Mouse (Mus musculus): ENCODE measurements at regions not wholly inside any gene's neighbourhood (a gene's known extent, or its start where the extent isn't known, plus 50 kb on each side); places are given as distances from the start of the nearest gene placed in this dataset.

DNA sequence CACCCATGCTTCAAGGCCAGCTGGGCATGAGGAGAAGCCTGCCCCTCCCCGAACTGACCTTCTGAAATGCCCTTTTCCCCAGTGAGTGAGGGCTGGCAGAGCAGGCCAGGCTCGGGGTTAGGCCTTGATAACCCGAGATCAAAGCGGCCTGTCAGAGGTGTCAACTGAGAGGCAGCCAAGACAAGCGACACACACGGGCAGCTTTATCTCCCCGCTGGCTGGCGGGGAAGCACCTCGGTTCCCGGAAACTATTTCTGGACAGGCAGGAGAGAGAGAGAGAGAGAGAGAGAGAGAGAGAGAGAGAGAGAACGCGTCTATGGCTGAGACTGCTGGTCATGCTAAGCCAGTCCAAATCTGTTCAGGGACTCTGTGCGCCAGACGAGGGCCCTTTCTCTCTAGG, 95.3 kb upstream of the Tbx3 start:
- TF ChIP-seq POLR2A (IDR thresholded peaks at IDR 0.05; ENCODE audit: control insufficient read depth, low read depth, low read length) (no peak), CTCF (IDR thresholded peaks at IDR 0.05; ENCODE audit: control insufficient read depth, insufficient read depth, insufficient replicate concordance, low read depth, low read length) (no peak)
- Histone ChIP-seq H3K4me1 (ENCODE audit: control insufficient read depth, insufficient read depth, low read length) (peaks cover 3% of the 10 kb centered on the region; the same call in 1 of the 2 replicates), H3K4me3 (ENCODE audit: control insufficient read depth, low read depth, low read length) (no peak overlapping the region), H3K27ac (ENCODE audit: control insufficient read depth, insufficient read depth, low read depth, low read length) (no peak overlapping the region), H3K36me3 (ENCODE audit: control insufficient read depth, insufficient read depth, low read length) (no peaks in the 10 kb centered on the region), H3K27me3 (ENCODE audit: control insufficient read depth, insufficient read depth, low read length) (no peaks in the 10 kb centered on the region)

DNA sequence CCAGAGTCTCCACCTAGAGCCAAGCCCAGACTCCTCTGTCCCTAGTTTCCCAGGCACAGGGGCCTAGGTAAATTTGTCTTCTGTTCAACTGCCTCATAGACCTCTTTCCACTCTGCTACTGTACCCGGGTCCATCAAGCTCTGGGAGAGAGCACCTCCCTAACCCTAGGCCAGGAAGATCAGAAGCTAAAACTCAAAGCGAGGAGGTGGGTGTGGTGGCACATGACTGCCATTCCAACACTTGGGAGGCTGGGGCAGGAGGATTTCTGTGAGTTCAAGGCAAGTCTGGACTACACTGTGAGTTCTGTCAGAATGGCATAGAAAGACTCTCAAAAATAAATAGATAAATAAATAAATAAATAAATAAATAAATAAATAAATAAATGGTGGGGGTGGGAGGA, 91.2 kb upstream of the Tbx3 start:
- H3K27me3 ChIP-seq (ENCODE audit: control insufficient read depth, insufficient read depth, low read length): no peaks in the 10 kb centered on the region
- H3K4me3 ChIP-seq (ENCODE audit: control insufficient read depth, low read depth, low read length): no peak overlapping the region
- H3K36me3 ChIP-seq (ENCODE audit: control insufficient read depth, insufficient read depth, low read length): no peaks in the 10 kb centered on the region
- no peak overlapping the region for H3K27ac ChIP-seq (ENCODE audit: control insufficient read depth, insufficient read depth, low read depth, low read length)
- no peak for TF ChIP-seq CTCF (IDR thresholded peaks at IDR 0.05; ENCODE audit: control insufficient read depth, insufficient read depth, insufficient replicate concordance, low read depth, low read length)
- TF ChIP-seq POLR2A (IDR thresholded peaks at IDR 0.05; ENCODE audit: control insufficient read depth, low read depth, low read length): no peak
- H3K4me1 ChIP-seq (ENCODE audit: control insufficient read depth, insufficient read depth, low read length): peaks cover 3% of the 10 kb centered on the region; the same call in 1 of the 2 replicates

DNA sequence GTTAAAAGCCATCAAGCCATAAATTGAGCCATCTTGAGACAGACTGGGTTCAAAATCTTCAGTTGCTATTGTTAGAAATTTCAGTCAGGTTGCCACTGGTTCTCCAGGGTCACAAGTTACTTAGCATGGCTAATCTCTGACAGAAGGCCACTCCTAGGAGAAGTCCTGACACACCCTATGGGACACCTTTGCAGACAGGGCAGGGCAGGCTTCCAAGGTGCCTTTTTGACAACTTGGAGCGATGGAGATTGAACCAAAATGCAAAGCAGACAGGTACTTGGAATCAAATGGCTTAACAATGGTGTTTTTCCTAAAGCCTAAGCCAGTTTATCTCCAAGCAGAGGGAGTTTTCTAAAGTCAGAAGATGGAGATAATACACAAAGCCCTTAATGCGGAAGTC, 90.7 kb upstream of the Tbx3 start:
- Histone ChIP-seq H3K4me3 (ENCODE audit: control insufficient read depth, low read depth, low read length) (no peak overlapping the region), H3K27ac (ENCODE audit: control insufficient read depth, insufficient read depth, low read depth, low read length) (no peak overlapping the region)
- TF ChIP-seq POLR2A (IDR thresholded peaks at IDR 0.05; ENCODE audit: control insufficient read depth, low read depth, low read length) (no peak), CTCF (IDR thresholded peaks at IDR 0.05; ENCODE audit: control insufficient read depth, insufficient read depth, insufficient replicate concordance, low read depth, low read length) (no peak)

DNA sequence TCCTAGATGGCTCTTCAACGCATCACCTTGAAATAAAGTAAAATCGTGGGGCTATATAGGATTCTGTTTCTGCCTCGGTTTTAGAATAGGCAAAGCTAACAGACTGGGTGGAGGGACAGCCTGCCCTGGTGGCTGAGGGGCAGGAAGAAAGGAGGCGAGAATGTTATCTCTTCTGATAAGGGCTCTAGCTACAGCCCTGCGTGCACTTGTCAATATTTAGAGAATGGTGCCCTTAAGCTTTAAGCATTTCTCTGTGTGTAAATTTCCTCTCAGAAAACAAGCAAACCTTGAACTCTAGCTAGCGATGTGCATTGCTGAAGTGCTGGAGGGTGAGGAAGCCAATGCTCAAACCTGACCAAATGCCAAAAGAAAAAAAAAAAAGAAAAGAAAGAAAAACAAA, 90.1 kb upstream of the Tbx3 start:
- H3K27ac ChIP-seq (ENCODE audit: control insufficient read depth, insufficient read depth, low read depth, low read length): no peak overlapping the region
- TF ChIP-seq POLR2A (IDR thresholded peaks at IDR 0.05; ENCODE audit: control insufficient read depth, low read depth, low read length) (no peak), CTCF (IDR thresholded peaks at IDR 0.05; ENCODE audit: control insufficient read depth, insufficient read depth, insufficient replicate concordance, low read depth, low read length) (no peak)
- no peak overlapping the region for H3K4me3 ChIP-seq (ENCODE audit: control insufficient read depth, low read depth, low read length)

More for the DNA sequence above, 90.7 kb upstream of the Tbx3 start:
- Histone ChIP-seq H3K36me3 (ENCODE audit: control insufficient read depth, insufficient read depth, low read length) (no peaks in the 10 kb centered on the region), H3K27me3 (ENCODE audit: control insufficient read depth, insufficient read depth, low read length) (no peaks in the 10 kb centered on the region), H3K4me1 (ENCODE audit: control insufficient read depth, insufficient read depth, low read length) (peaks cover 3% of the 10 kb centered on the region; the same call in 1 of the 2 replicates)

DNA sequence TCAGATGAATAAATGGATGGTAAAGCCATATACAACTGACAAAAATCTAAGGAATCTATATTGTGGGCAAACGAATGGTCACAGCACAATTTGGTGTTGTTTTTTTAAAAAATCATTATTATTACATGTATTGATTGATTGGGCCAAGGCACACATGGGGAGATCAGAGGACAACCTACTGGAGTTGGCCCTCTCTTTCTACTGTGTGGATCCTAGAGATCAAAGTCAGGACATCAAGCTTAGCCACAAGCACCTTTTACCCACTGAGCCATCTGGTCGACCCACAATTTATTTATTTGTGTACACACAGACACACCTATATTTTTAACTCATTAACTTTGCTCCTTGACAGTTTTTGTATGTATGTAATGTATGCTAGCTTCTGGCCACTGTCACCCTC, 89.7 kb upstream of the Tbx3 start:
- H3K4me1 ChIP-seq (ENCODE audit: control insufficient read depth, insufficient read depth, low read length): no peaks in the 10 kb centered on the region
- no peak overlapping the region for H3K4me3 ChIP-seq (ENCODE audit: control insufficient read depth, low read depth, low read length)
- H3K27me3 ChIP-seq (ENCODE audit: control insufficient read depth, insufficient read depth, low read length): no peaks in the 10 kb centered on the region
- no peak overlapping the region for H3K27ac ChIP-seq (ENCODE audit: control insufficient read depth, insufficient read depth, low read depth, low read length)
- no peaks in the 10 kb centered on the region for H3K36me3 ChIP-seq (ENCODE audit: control insufficient read depth, insufficient read depth, low read length)
- TF ChIP-seq POLR2A (IDR thresholded peaks at IDR 0.05; ENCODE audit: control insufficient read depth, low read depth, low read length) (no peak), CTCF (IDR thresholded peaks at IDR 0.05; ENCODE audit: control insufficient read depth, insufficient read depth, insufficient replicate concordance, low read depth, low read length) (no peak)

More for the DNA sequence above, 90.1 kb upstream of the Tbx3 start:
- Histone ChIP-seq H3K4me1 (ENCODE audit: control insufficient read depth, insufficient read depth, low read length) (no peaks in the 10 kb centered on the region), H3K36me3 (ENCODE audit: control insufficient read depth, insufficient read depth, low read length) (no peaks in the 10 kb centered on the region), H3K27me3 (ENCODE audit: control insufficient read depth, insufficient read depth, low read length) (no peaks in the 10 kb centered on the region)

DNA sequence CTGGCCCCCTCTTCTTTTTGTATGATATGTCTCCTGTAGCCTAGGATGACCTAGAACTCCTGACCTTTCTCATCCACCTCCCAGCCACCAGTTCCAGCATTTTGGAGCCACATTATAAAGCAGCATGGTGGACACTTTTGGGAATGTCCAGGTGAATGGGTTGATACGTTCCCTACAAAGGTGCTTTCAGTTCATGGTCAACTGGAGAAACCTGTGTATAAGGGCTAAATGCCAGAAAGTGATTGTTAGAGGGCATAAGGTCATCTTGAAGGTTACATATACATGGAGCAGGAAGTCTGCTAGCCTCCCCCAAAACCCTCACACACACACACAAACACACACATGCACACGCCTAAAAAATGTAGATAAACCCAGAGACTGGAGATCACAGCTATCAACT, 86.1 kb upstream of the Tbx3 start:
- TF ChIP-seq CTCF (IDR thresholded peaks at IDR 0.05; ENCODE audit: control insufficient read depth, insufficient read depth, insufficient replicate concordance, low read depth, low read length) (no peak), POLR2A (IDR thresholded peaks at IDR 0.05; ENCODE audit: control insufficient read depth, low read depth, low read length) (no peak)
- no peaks in the 10 kb centered on the region for H3K4me1 ChIP-seq (ENCODE audit: control insufficient read depth, insufficient read depth, low read length)
- no peak overlapping the region for H3K4me3 ChIP-seq (ENCODE audit: control insufficient read depth, low read depth, low read length)
- H3K27ac ChIP-seq (ENCODE audit: control insufficient read depth, insufficient read depth, low read depth, low read length): no peak overlapping the region
- no peaks in the 10 kb centered on the region for H3K27me3 ChIP-seq (ENCODE audit: control insufficient read depth, insufficient read depth, low read length)
- no peaks in the 10 kb centered on the region for H3K36me3 ChIP-seq (ENCODE audit: control insufficient read depth, insufficient read depth, low read length)

DNA sequence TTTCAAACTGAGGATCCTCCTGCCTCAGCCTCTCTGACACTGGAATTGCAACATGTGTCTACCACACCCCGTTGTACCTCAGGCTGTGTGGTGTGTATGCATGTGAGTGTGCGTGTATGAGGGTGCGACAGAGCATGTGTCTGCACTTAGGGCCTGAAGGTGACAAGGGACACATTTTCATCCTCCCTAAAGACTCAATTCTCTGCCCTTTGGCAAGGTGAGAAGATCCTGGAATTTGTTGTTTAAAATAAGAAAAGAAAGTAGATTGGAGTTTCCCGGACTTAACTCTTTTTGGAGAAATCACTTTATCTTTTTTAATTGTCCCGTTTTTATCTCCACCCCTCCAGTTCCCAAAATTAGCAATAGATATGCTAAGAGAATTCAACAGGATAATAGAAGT, 85.6 kb upstream of the Tbx3 start:
- H3K4me3 ChIP-seq (ENCODE audit: control insufficient read depth, low read depth, low read length): no peak overlapping the region
- H3K36me3 ChIP-seq (ENCODE audit: control insufficient read depth, insufficient read depth, low read length): no peaks in the 10 kb centered on the region
- no peaks in the 10 kb centered on the region for H3K27me3 ChIP-seq (ENCODE audit: control insufficient read depth, insufficient read depth, low read length)
- TF ChIP-seq CTCF (IDR thresholded peaks at IDR 0.05; ENCODE audit: control insufficient read depth, insufficient read depth, insufficient replicate concordance, low read depth, low read length): no peak
- no peak for TF ChIP-seq POLR2A (IDR thresholded peaks at IDR 0.05; ENCODE audit: control insufficient read depth, low read depth, low read length)
- H3K27ac ChIP-seq (ENCODE audit: control insufficient read depth, insufficient read depth, low read depth, low read length): no peak overlapping the region
- H3K4me1 ChIP-seq (ENCODE audit: control insufficient read depth, insufficient read depth, low read length): no peaks in the 10 kb centered on the region
